Mouse (Mus musculus) left cerebral cortex, postnatal 36 days (tissue): ENCODE data around the gene Gm45717. TPM values are rescaled to one million over a fixed set of nuclear protein-coding genes. Genes with fewer than 3 reads are reported as not detected.

Experiments
- DNase-seq, 2 experiments: peaks; one replicate each; pipeline ENCODE4 v3.0.0; 2021 to 2022; ENCODE audit warnings: low spot score in 2 of 2, mixed read lengths in 1 of 2
- intact Hi-C: fragments of 180-260 bp; cut with DNase I; formaldehyde crosslinking; loops from one replicate; pipeline ENCODE4 v1.15.1; 2025
- total RNA-seq, 2 experiments: library from RNA; stranded (reverse); gene quantifications; 2 replicates each; pipeline ENCODE4 v1.2.3; 2021

Gene Gm45717
- total RNA-seq, 2 experiments from 2014 or later, result not detected

GRCm38 (mm10) chr7:140914031-140914690, 41.6 kb downstream of the Gm45717 start:
- DNase-seq, result no peak
- intact Hi-C loops, result no loop called here

- no peak for DNase-seq
Measured at GRCm38 (mm10) chr7:140912846-140913482, 42.8 kb downstream of the Gm45717 start.

GRCm38 (mm10) chr7:140912293-140912692, 43.4 kb downstream of the Gm45717 start:
- intact Hi-C loops, result no loop called here
- peak in 1 of 2 experiments; percentile 35 for DNase-seq

More at GRCm38 (mm10) chr7:140912846-140913482, 42.8 kb downstream of the Gm45717 start:
- intact Hi-C loops, result no loop called here

GRCm38 (mm10) chr7:140908634-140909107, 47.1 kb downstream of the Gm45717 start:
- peak; percentile 56 to 72 for DNase-seq
- intact Hi-C loops, result loop anchor here (1.0 to 5.0 kb wide), 2 partner anchors 140 to 269 kb away; no protein-coding TSS in a partner anchor

- intact Hi-C loops, result loop anchor here (5.0 kb wide), 1 partner anchor 269 kb away; no protein-coding TSS in a partner anchor
- DNase-seq, result no peak
Measured at GRCm38 (mm10) chr7:140908181-140908580, 47.6 kb downstream of the Gm45717 start.

GRCm38 (mm10) chr7:140907697-140908096, 48.0 kb downstream of the Gm45717 start:
- DNase-seq, result no peak
- intact Hi-C loops, result loop anchor here (5.0 kb wide), 1 partner anchor 270 kb away; no protein-coding TSS in a partner anchor

GRCm38 (mm10) chr7:140907131-140907530, 48.6 kb downstream of the Gm45717 start:
- intact Hi-C loops, result loop anchor here (5.0 kb wide), 1 partner anchor 270 kb away; no protein-coding TSS in a partner anchor
- DNase-seq, result no peak

- no peak for DNase-seq
- intact Hi-C loops, result loop anchor here (5.0 kb wide), 1 partner anchor 272 kb away; no protein-coding TSS in a partner anchor
Measured at GRCm38 (mm10) chr7:140905642-140906081, 50.1 kb downstream of the Gm45717 start.

GRCm38 (mm10) chr7:140903212-140903611, 52.5 kb downstream of the Gm45717 start:
- peak; percentile 56 to 72 for DNase-seq
- intact Hi-C loops, result loop anchor here (1.0 kb wide), 1 partner anchor 58 kb away; the partner anchor contains the start of gene Scgb1c1

GRCm38 (mm10) chr7:140902036-140902875, 53.5 kb downstream of the Gm45717 start:
- intact Hi-C loops, result no loop called here
- DNase-seq, result no peak

GRCm38 (mm10) chr7:140900220-140900619, 55.5 kb downstream of the Gm45717 start, which contains the start of gene Cox8b:
Gene Cox8b, minus strand, starts transcription at chr7:140900446.
- no peak for DNase-seq
- intact Hi-C loops, result no loop called here

Other genes starting within 250 kb of the Gm45717 start
- not detected for gene Cyp2e1, start 192.2 kb downstream of the Gm45717 start, total RNA-seq
- under 1 TPM; 0.22 to 0.54 TPM for gene Syce1, start 168.1 kb downstream of the Gm45717 start, total RNA-seq
- gene Zfp941, start 133.8 kb downstream of the Gm45717 start, total RNA-seq, result 10 to 100 TPM; 22.2 to 31.0 TPM
- gene Urah, start 120.9 kb downstream of the Gm45717 start, total RNA-seq, result 1 to 10 TPM; 2.1 to 8.4 TPM
- not detected for gene Scgb1c1, start 110.4 kb downstream of the Gm45717 start, total RNA-seq
- not detected for gene Odf3, start 108.1 kb downstream of the Gm45717 start, total RNA-seq
- gene Gm45785, start 99.6 kb downstream of the Gm45717 start, total RNA-seq, result 1 to 10 TPM in 1 of 2 experiments, not detected in 1; 2.3 TPM
- 10 to 100 TPM; 68.2 to 68.7 TPM for gene Ric8a, start 99.0 kb downstream of the Gm45717 start, total RNA-seq
- 10 to 100 TPM; 22.5 to 27.3 TPM for gene Bet1l, start 98.4 kb downstream of the Gm45717 start, total RNA-seq
- 100 to 1,000 TPM; 106 to 113 TPM for gene Psmd13, start 74.0 kb downstream of the Gm45717 start, total RNA-seq
- 10 to 100 TPM; 73.1 to 78.5 TPM for gene Sirt3, start 73.6 kb downstream of the Gm45717 start, total RNA-seq
- not detected for gene Cox8b, start 55.5 kb downstream of the Gm45717 start, total RNA-seq
- gene Nlrp6, start 35.0 kb downstream of the Gm45717 start, total RNA-seq, result under 1 TPM; 0.47 to 0.54 TPM
- 1 to 10 TPM; 3.3 to 5.8 TPM for gene Pgghg, start 14.5 kb downstream of the Gm45717 start, total RNA-seq
- gene Ifitm5, start 5.6 kb downstream of the Gm45717 start, total RNA-seq, result not detected
- 10 to 100 TPM; 12.3 to 14.0 TPM for gene Ifitm2, start 50 bp upstream of the Gm45717 start, total RNA-seq
- 1 to 10 TPM; 3.6 to 4.2 TPM for gene Ifitm1, start 11.3 kb upstream of the Gm45717 start, total RNA-seq
- gene Ifitm3, start 54.8 kb upstream of the Gm45717 start, total RNA-seq, result 10 to 100 TPM in 1 of 2 experiments, 1 to 10 TPM in 1; 9.6 to 14.3 TPM
- not detected for gene Ifitm6, start 62.0 kb upstream of the Gm45717 start, total RNA-seq
- gene Gm17387, start 73.2 kb upstream of the Gm45717 start, total RNA-seq, result not detected
- gene B4galnt4, start 105.2 kb upstream of the Gm45717 start, total RNA-seq, result 10 to 100 TPM; 84.4 to 86.3 TPM
- gene Pkp3, start 122.3 kb upstream of the Gm45717 start, total RNA-seq, result not detected
- 1 to 10 TPM; 1.7 to 2.8 TPM for gene Sigirr, start 144.6 kb upstream of the Gm45717 start, total RNA-seq
- gene Ano9, start 161.9 kb upstream of the Gm45717 start, total RNA-seq, result not detected
- gene Ptdss2, start 166.4 kb upstream of the Gm45717 start, total RNA-seq, result 10 to 100 TPM; 45.1 to 52.1 TPM
- gene Rnh1, start 216.9 kb upstream of the Gm45717 start, total RNA-seq, result 10 to 100 TPM; 33.6 to 36.2 TPM
- 100 to 1,000 TPM; 256 to 304 TPM for gene Hras, start 238.1 kb upstream of the Gm45717 start, total RNA-seq
- 1 to 10 TPM; 3.5 to 4.7 TPM for gene Lrrc56, start 238.2 kb upstream of the Gm45717 start, total RNA-seq